Mouse (Mus musculus) thymus, postnatal 25 days (tissue): ENCODE data around the gene Spsb1.
A peak's percentile ranks its signal among the peaks of the same experiment; 100 is the strongest.

ENCODE experiments used
- DNase-seq: peaks from one replicate; pipeline ENCODE4 v3.0.0; 2022

The Spsb1 gene

DNA sequence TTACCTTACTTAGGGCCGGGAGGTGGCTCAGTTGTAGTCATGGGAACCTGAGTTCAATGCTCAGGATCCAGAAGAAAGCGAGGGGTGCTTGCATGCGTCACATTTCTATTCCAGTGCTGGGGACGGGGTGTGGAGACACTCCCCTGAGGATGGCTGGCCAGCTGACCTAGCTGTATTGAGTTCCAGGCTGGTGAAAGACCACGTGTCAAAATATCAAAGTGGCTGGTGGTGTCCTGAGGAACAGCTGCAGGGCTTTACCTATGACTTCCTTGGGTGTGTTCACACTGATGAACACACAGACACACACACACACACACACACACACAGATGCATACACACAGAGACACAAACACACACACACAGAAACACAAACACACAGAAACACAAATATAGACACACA is 73.9 kb downstream of the Spsb1 start:
- DNase-seq, result no peak

DNA sequence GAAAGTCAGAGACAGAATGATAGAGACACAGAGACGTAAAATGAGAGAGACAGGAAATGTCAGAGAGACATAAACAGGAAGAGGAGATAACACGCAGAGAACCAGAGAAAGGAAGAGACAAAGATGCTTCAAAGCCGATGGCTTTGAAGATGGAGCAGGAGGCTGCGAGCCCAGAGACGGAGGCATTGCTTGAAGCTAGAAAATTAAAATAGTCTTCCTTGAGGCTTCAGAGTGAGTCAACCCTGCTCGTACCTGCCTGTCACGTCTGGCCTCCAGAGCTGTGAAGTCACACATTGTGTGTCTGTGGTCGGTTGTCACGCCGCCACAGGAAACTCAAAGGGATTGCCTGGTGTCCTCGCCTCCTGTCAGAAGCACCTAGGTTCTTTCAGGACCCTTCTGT is 74.9 kb downstream of the Spsb1 start:
- DNase-seq, result peak; percentile 65

GRCm38 (mm10) chr4:149878021-149878449 is 76.8 kb downstream of the Spsb1 start:
- DNase-seq, result no peak

- DNase-seq, result no peak
Measured at GRCm38 (mm10) chr4:149877202-149877601, 77.6 kb downstream of the Spsb1 start.

GRCm38 (mm10) chr4:149876761-149877160 is 78.1 kb downstream of the Spsb1 start:
- no peak for DNase-seq

DNA sequence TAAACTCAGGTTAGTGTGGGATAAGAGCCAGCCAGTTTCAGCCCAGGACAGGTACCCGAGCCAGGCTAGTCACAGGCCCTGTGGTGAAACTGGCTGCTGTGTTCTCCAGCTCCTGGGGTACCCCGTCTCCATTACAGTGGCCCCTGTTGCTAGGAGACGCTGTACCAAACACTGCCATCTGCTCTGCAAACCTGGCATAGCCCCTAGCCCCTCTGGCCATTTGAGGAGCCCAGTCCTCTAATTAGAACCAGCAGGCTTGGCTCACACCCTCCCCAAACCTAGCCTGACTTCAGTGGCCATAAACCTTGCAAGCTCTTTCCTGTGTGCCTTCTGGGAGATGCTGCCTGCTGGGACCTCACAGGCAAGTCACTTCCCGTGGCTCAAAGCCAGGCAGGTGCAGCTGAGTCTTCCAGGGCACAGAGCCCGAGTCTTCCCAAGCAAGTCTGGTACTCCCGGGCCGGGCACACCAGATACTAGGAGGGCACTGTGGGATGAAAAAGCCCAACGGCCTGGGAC is 78.8 kb downstream of the Spsb1 start:
- DNase-seq, result no peak

- no peak for DNase-seq
Measured at GRCm38 (mm10) chr4:149875296-149875695, 79.5 kb downstream of the Spsb1 start.

- DNase-seq, result no peak
Measured at GRCm38 (mm10) chr4:149872236-149872635, 82.6 kb downstream of the Spsb1 start.

GRCm38 (mm10) chr4:149871582-149871981 is 83.3 kb downstream of the Spsb1 start:
- DNase-seq, result no peak

DNA sequence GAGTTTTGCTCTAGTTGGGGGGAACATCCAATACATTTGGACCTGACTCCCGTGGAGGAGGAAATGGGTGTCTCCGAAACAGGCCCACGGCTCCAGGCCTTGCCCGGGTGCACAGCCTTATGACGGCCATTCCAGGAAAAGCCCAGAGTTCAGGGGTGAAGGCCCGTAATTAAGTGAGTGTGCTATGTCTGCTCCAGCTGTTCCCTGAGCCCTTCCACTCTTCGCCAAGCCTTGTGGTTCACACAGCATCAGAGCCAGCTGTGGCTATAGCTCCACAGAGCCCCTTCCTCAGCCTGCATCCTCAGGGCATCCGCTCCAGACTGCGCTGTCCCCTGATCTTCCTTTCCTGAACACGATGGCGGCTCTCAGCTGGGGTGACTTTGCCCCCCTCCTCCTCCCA is 83.8 kb downstream of the Spsb1 start:
- no peak for DNase-seq

GRCm38 (mm10) chr4:149870412-149870811 is 84.4 kb downstream of the Spsb1 start:
- no peak for DNase-seq

DNA sequence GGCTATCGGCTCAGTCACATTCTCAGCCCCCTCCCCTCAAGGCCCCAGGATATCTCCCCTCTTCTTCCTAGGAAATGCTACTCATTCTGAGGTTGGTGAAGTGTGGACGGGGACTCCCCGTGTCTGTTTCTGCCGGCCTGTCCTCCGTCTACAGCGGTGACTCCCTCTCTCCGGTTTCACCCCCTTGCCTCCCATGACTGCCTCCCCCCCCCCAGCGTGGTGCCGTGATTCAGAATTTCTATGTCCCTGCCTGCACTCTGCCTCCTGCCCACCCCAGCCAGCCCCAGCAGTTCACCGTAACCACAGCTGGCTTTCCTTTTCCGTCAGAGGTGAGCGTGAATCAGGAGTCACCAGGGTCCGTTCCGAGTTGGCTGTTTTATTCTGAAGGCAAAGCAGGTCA is 86.1 kb downstream of the Spsb1 start:
- DNase-seq, result no peak

DNA sequence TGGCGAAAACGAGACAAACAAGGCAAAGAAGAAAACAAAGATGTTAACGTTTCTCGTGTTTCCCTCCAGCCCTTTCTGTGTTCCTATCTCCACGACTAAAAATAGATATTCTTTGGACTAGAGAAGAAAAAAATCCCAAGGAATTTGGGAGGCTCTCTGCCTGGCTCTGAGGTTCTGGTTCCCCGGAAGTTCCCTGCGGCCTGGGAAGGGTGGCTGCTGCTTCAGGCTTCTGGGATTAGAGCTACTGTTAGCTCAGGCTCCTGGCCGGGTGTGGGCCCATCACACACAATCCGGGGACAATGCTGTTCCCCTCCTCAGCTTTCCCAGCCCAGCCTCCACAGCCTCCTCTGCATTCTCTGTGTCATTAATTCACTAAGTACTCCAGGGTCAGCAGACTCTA is 86.8 kb downstream of the Spsb1 start:
- DNase-seq, result no peak

- DNase-seq, result peak; percentile 54
Measured at GRCm38 (mm10) chr4:149867351-149867750, 87.5 kb downstream of the Spsb1 start.

- no peak for DNase-seq
Measured at GRCm38 (mm10) chr4:149864395-149864794, 90.4 kb downstream of the Spsb1 start.

DNA sequence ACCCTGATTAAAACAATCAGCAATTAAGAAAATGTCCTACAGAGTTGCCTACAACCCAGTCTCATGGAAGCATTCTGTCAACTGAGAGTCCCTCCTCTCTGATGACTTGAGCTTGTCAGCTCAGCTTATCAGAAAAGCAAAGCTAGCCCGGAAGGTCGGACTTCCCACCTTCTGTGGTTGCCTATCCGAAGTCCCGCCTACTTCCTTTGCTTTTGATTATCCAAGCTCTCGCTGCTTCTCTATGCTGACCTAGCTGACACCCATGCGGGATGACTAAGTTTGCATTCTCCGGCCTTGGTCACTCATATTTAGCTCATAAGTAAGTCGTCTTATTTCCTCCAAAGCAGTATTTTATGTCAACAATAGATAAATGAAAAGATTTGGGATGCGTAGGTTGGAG is 91.3 kb downstream of the Spsb1 start:
- DNase-seq, result no peak

DNA sequence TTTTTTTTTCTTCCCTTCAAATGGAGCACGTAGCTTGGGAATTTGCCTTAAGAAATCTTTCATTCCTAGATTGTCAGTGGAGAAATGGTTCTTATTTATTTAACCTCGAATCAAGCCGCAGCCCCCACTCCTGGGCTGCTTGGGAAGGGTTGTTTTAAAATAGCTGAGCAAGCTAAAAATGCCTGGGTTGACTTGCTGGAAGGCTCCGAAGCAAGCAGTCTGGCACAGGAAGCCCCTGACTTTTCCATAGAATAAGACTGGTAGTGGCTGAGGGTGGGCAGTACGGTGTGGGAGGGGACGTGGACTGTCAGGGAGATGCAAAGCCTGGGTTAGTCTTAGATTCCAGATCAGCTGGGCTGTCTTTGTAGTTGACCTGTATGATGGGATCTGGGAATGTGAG is 94.5 kb downstream of the Spsb1 start:
- no peak for DNase-seq

GRCm38 (mm10) chr4:149858584-149858983 is 96.3 kb downstream of the Spsb1 start:
- no peak for DNase-seq

DNA sequence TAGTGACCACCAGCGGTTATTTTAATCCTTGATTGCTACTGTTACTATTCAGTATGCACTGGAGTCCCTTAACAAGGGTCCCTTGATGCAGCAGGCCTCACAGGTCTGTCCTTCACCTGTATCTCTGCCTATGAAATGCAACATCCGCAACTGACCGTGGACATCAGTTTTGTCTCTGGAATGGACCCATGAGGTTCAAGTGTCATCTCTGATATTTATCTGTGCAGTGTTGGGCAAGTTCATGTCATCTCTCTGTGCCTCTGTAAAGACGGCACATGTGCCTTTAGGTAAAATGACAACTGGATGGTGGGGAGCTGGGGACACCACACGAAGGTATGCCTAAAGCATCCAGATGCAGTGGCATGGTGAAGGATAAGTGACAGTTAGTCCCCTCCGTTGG is 96.7 kb downstream of the Spsb1 start:
- no peak for DNase-seq

DNA sequence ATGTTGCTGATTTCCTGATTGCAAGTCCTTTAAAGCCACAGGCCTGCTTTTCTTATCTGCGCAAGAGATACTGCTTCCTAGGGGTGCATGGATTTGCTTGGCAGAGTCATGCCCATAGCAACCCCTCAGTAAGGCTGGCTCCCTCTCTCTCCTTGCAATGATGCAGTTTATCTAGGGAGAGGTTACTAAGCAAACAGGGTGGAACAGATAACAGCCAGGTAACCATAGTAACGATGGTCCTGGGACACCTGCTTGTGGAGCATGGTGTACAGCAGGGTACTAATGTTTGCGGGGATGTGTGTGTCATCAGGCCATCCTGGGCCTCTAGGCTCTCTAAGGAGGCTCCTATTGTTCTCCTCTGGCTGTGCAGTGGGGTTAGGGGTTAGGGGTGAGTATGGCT is 97.2 kb downstream of the Spsb1 start:
- no peak for DNase-seq

GRCm38 (mm10) chr4:149855892-149856807 is 98.7 kb downstream of the Spsb1 start:
- peak; percentile 92 for DNase-seq

DNA sequence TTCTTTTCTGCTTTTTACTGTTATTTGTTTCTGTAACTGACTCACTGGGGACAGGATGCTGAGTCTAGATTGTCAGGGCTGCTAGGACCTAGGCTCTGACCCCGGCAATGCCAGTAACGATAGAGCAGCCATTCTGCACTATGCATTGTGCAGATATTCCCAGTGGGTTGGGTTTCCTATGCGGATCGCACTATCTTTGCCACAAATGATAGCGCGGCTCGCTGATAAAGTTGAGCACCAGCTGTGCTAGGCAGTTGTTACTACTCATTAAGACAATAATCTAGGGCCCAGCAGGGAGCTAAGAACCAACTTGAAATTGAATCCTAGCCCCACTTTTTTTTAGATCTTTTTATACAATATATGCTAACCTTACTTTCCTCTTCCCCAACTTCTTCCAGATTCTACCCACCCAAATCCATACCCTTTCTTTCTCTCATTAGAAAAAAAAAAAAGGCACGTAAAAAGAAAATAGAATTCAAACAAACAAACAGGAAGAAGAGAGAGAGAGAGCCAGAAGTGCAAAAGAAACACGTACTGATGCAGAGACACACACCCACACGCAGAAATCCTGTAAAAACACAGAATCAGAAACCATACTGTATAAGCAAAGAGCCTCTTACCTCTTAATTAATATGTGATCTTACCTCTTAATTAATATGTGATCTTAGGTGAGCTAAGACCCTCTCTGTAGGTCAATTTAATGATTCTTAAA is 99.5 kb downstream of the Spsb1 start:
- DNase-seq, result no peak

GRCm38 (mm10) chr4:149854770-149855169 is 100.1 kb downstream of the Spsb1 start:
- DNase-seq, result no peak

DNA sequence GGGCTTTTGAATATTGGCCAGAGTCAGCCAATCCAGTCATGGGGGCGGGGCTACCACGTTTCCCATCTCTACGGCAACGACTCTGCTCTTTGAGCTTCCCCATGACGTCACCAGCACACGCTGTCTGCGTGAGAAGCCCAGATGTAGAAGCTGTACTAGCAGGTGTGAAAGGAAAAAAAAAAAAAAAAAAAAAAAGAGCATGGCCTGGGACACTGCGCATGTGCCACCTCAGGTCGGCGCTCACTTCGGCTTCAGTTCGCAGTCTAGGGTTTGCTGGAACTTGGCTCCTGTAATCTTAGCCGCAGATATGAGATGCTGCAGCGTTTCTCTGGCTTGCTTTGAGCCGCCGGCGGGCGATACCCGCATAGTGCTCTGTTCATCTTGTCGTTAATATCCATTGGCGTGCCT is 100.5 kb downstream of the Spsb1 start:
- DNase-seq, result peak; percentile 81
